Mouse (Mus musculus) lung, embryonic 14.5 days (tissue): ENCODE measurements around the gene Zfp787. TPM values are rescaled to one million over a fixed set of nuclear protein-coding genes. Genes with fewer than 3 reads are reported as not detected.
"Not testable (repeated sequence)": the region's sequence is repeated elsewhere in the genome, so short reads cannot be mapped to it uniquely, and the experiment has no call there.

ENCODE experiments used
- ATAC-seq: fragments of 200-750 bp; cut with Nextera tagmentation; 2 replicates; pipeline ENCODE4 v1.8.0; 2017; ENCODE audit warnings: mild to moderate bottlenecking, moderate TSS enrichment, moderate library complexity; ENCODE audit not compliant: insufficient read depth
- DNase-seq: peaks from one replicate; pipeline ENCODE4 v3.0.0-alpha.2; 2015
- H3K27ac ChIP-seq: fragments of 300-500 bp; sonication (generic); 2 replicates; pipeline ENCODE4 v1.5.1; 2014; ENCODE audit warnings: low read depth, mild to moderate bottlenecking, moderate library complexity
- H3K27me3 ChIP-seq: fragments of 300-500 bp; sonication (generic); 2 replicates; pipeline ENCODE4 v1.6.1; 2014; ENCODE audit warnings: low read length, control low read depth; ENCODE audit not compliant: insufficient read depth
- H3K36me3 ChIP-seq: fragments of 300-500 bp; sonication (generic); 2 replicates; pipeline ENCODE4 v1.6.1; 2014; ENCODE audit warnings: control low read depth; ENCODE audit not compliant: insufficient read depth
- H3K4me1 ChIP-seq: fragments of 300-500 bp; sonication (generic); 2 replicates; pipeline ENCODE4 v1.6.1; 2014; ENCODE audit warnings: antibody characterized with exemption, control low read depth; ENCODE audit not compliant: insufficient read depth
- H3K4me2 ChIP-seq: fragments of 300-500 bp; sonication (generic); 2 replicates; pipeline ENCODE4 v1.6.1; 2014; ENCODE audit warnings: mild to moderate bottlenecking
- H3K4me3 ChIP-seq: fragments of 300-500 bp; sonication (generic); 2 replicates; pipeline ENCODE4 v1.5.1; 2014; ENCODE audit warnings: low read depth, low read length
- H3K9ac ChIP-seq: fragments of 300-500 bp; sonication (generic); 2 replicates; pipeline ENCODE4 v1.6.1; 2014
- H3K9me3 ChIP-seq: fragments of 300-500 bp; sonication (generic); 2 replicates; pipeline ENCODE4 v1.6.1; 2016; ENCODE audit warnings: low read depth, low read length, control low read depth
- CTCF ChIP-seq: IDR thresholded peaks from 2 replicates; pipeline ENCODE4 v1.5.1; 2016; ENCODE audit warnings: antibody characterized with exemption, low read depth
- WGBS: fragments of 180-500 bp; shearing (Covaris S2); extraction: QIAGEN DNeasy Blood & Tissue Kit; methylation state at CpG from one replicate; pipeline ENCODE4 v1.1.7; 2014; 5-methylcytosine and 5-hydroxymethylcytosine counted together
- polyA plus RNA-seq: library from polyadenylated mRNA; unstranded; fragments of >200 nt; fragmentation: Nextera tagmentation; extraction: Ambion mirVana; gene quantifications from 2 replicates; pipeline ENCODE4 v1.2.1, GENCODE M21; 2014

Gene Zfp787
- polyA plus RNA-seq, 1 experiment from 2014 or later = 12.7 TPM

GRCm38 (mm10) chr7:6130346-6130745, 25.5 kb downstream of the Zfp787 start:
- Histone ChIP-seq H3K27ac (no peak overlapping the region), H3K9me3 (peaks cover 15% of the 10 kb centered on the region), H3K4me3 (no peak overlapping the region), H3K9ac (no peak overlapping the region), H3K4me2 (no peak overlapping the region), H3K27me3 (no peaks in the 10 kb centered on the region), H3K36me3 (peaks cover 32% of the 10 kb centered on the region), H3K4me1 (no peaks in the 10 kb centered on the region)
- TF ChIP-seq CTCF = no peak
- WGBS = 37% methylated on average over 4 of the region's 4 CpGs
- DNase-seq = peak; percentile 35
- no peak for ATAC-seq

- H3K4me3 ChIP-seq = no peak overlapping the region
- peak; percentile 65 for ATAC-seq
- TF ChIP-seq CTCF = peak; percentile 96
- peaks cover 7% of the 10 kb centered on the region for H3K36me3 ChIP-seq
- H3K9me3 ChIP-seq = no peaks in the 10 kb centered on the region
- H3K9ac ChIP-seq = no peak overlapping the region
- no peaks in the 10 kb centered on the region for H3K4me1 ChIP-seq
- no peaks in the 10 kb centered on the region for H3K27me3 ChIP-seq
- no peak overlapping the region for H3K4me2 ChIP-seq
- H3K27ac ChIP-seq = no peak overlapping the region
- peak; percentile 90 for DNase-seq
- WGBS = 38% methylated on average over 7 of the region's 7 CpGs
Observed at GRCm38 (mm10) chr7:6126690-6127448, 28.9 kb downstream of the Zfp787 start.

DNA sequence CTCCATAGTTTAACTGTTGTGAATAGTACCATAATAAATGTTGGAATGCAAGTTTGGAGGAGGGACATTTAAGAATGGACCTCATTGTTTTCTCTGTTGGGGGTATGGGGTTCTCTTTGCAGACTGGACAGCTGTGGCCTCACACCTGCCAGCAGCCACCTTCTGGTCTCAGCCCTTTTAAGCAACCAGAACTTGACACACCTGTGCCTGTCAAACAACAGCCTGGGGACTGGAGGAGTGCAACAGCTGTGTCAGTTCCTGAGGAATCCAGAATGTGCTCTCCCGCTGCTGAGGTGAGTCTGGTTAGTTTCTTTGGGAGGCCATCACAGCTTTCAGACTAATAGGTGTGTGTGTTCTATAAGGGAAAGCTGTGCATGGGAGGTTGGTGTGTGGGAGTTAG, 34.7 kb downstream of the Zfp787 start:
- not testable (repeated sequence) for ATAC-seq, H3K4me1 ChIP-seq, H3K4me2 ChIP-seq, DNase-seq, H3K36me3 ChIP-seq, H3K9me3 ChIP-seq, H3K27ac ChIP-seq, H3K27me3 ChIP-seq, H3K4me3 ChIP-seq, H3K9ac ChIP-seq
- WGBS = 54% methylated on average over 1 of the region's 1 CpGs

GRCm38 (mm10) chr7:6120104-6120503, 35.7 kb downstream of the Zfp787 start:
- not testable (repeated sequence) for H3K27me3 ChIP-seq, H3K9ac ChIP-seq, H3K4me3 ChIP-seq, H3K36me3 ChIP-seq, DNase-seq, H3K9me3 ChIP-seq, H3K4me1 ChIP-seq, H3K27ac ChIP-seq, ATAC-seq, H3K4me2 ChIP-seq
- 78% methylated on average over 2 of the region's 2 CpGs for WGBS

GRCm38 (mm10) chr7:6119501-6119900, 36.3 kb downstream of the Zfp787 start:
- 72% methylated on average over 3 of the region's 3 CpGs for WGBS
- no peak for TF ChIP-seq CTCF
- no peak overlapping the region for H3K27ac ChIP-seq

More at GRCm38 (mm10) chr7:6119501-6119900, 36.3 kb downstream of the Zfp787 start:
- no peaks in the 10 kb centered on the region for H3K9me3 ChIP-seq
- no peak overlapping the region for H3K4me3 ChIP-seq
- no peaks in the 10 kb centered on the region for H3K27me3 ChIP-seq
- ATAC-seq (no peak), DNase-seq (no peak)
- no peak overlapping the region for H3K4me2 ChIP-seq
- H3K9ac ChIP-seq = no peak overlapping the region
- no peaks in the 10 kb centered on the region for H3K36me3 ChIP-seq
- H3K4me1 ChIP-seq = no peaks in the 10 kb centered on the region

Other genes with a start within 250 kb of the Zfp787 start
- not detected in 2 replicates for gene Vmn1r65, start 145.0 kb downstream of the Zfp787 start, polyA plus RNA-seq
- gene Nlrp4c, start 110.8 kb downstream of the Zfp787 start, polyA plus RNA-seq = not detected in 2 replicates
- gene Zfp444, start 16.2 kb upstream of the Zfp787 start, polyA plus RNA-seq = 57.3 TPM in 2 replicates
- not detected in 2 replicates for gene Galp, start 41.1 kb upstream of the Zfp787 start, polyA plus RNA-seq
- gene Zscan5b, start 66.3 kb upstream of the Zfp787 start, polyA plus RNA-seq = not detected in 2 replicates
- gene Epp13, start 96.7 kb upstream of the Zfp787 start, polyA plus RNA-seq = not detected in 2 replicates
- 5.8 and 6.0 TPM in 2 replicates for gene Zfp667, start 130.6 kb upstream of the Zfp787 start, polyA plus RNA-seq
- gene Zfp583, start 175.3 kb upstream of the Zfp787 start, polyA plus RNA-seq = 5.3 and 6.6 TPM in 2 replicates
- 1.2 and 1.6 TPM in 2 replicates for gene Gm3854, start 187.8 kb upstream of the Zfp787 start, polyA plus RNA-seq
- gene Zfp78, start 207.3 kb upstream of the Zfp787 start, polyA plus RNA-seq = 2.1 and 2.7 TPM in 2 replicates
- 9.6 and 11.9 TPM in 2 replicates for gene Zfp28, start 227.3 kb upstream of the Zfp787 start, polyA plus RNA-seq
- gene Smim17, start 242.7 kb upstream of the Zfp787 start, polyA plus RNA-seq = 0.22 and 0.61 TPM in 2 replicates